Mouse (Mus musculus) midbrain, postnatal 0 days (tissue): ENCODE results near the gene Sept4. TPM values are rescaled to one million over a fixed set of nuclear protein-coding genes. Genes with fewer than 3 reads are reported as not detected.

ENCODE experiments used
- ATAC-seq: fragments of 200-750 bp; cut with Nextera tagmentation; 2 replicates; pipeline ENCODE4 v1.8.0; 2017; ENCODE audit warnings: moderate number of reproducible peaks, mild to moderate bottlenecking, moderate TSS enrichment, moderate library complexity; ENCODE audit not compliant: low FRiP score
- DNase-seq: peaks from one replicate; pipeline ENCODE4 v3.0.0-alpha.2; 2015; ENCODE audit warnings: low spot score
- H3K27ac ChIP-seq: fragments of 300-500 bp; sonication (generic); 2 replicates; pipeline ENCODE4 v1.5.1; 2014; ENCODE audit warnings: low read depth, mild to moderate bottlenecking, low read length, mixed read lengths
- H3K27me3 ChIP-seq: fragments of 300-500 bp; sonication (generic); 2 replicates; pipeline ENCODE4 v1.6.1; 2014; ENCODE audit warnings: low read length, control low read depth, mixed read lengths; ENCODE audit not compliant: insufficient read depth
- H3K36me3 ChIP-seq: fragments of 300-500 bp; sonication (generic); 2 replicates; pipeline ENCODE4 v1.6.1; 2014; ENCODE audit warnings: low read length, control low read depth, mixed read lengths; ENCODE audit not compliant: insufficient read depth
- H3K4me1 ChIP-seq: fragments of 300-500 bp; sonication (generic); 2 replicates; pipeline ENCODE4 v1.6.1; 2014; ENCODE audit warnings: mild to moderate bottlenecking, control low read depth, antibody characterized with exemption, low read length, mixed read lengths; ENCODE audit not compliant: insufficient read depth
- H3K4me2 ChIP-seq: fragments of 300-500 bp; sonication (generic); 2 replicates; pipeline ENCODE4 v1.6.1; 2014; ENCODE audit warnings: low read depth, mild to moderate bottlenecking, low read length, mixed read lengths; ENCODE audit not compliant: poor library complexity, severe bottlenecking
- H3K4me3 ChIP-seq: fragments of 300-500 bp; sonication (generic); 2 replicates; pipeline ENCODE4 v1.5.1; 2014; ENCODE audit warnings: low read depth, mild to moderate bottlenecking, low read length, moderate library complexity
- H3K9ac ChIP-seq: fragments of 300-500 bp; sonication (generic); replicated peaks from 2 replicates; pipeline ENCODE4 v1.6.1; 2014; ENCODE audit warnings: mild to moderate bottlenecking, low read length, moderate library complexity, mixed read lengths; ENCODE audit not compliant: poor library complexity, severe bottlenecking
- H3K9me3 ChIP-seq: fragments of 300-500 bp; sonication (generic); 2 replicates; pipeline ENCODE4 v1.6.1; 2016; ENCODE audit warnings: low read length, control low read depth
- CTCF ChIP-seq: IDR thresholded peaks from 2 replicates; pipeline ENCODE4 v1.5.1; 2016; ENCODE audit warnings: antibody characterized with exemption, mild to moderate bottlenecking
- WGBS: fragments of 180-500 bp; shearing (Covaris S2); extraction: QIAGEN DNeasy Blood & Tissue Kit; methylation state at CpG from one replicate; pipeline ENCODE4 v1.1.7; 2014; 5-methylcytosine and 5-hydroxymethylcytosine counted together
- polyA plus RNA-seq: library from polyadenylated mRNA; unstranded; fragments of >200 nt; fragmentation: Nextera tagmentation; extraction: Ambion mirVana; gene quantifications from 2 replicates; pipeline ENCODE4 v1.2.1, GENCODE M21; 2015
- total RNA-seq: library from RNA; depleted of rRNA; stranded (reverse); fragments of >200 nt; gene quantifications from 2 replicates; pipeline ENCODE4 v1.2.3, GENCODE M21; 2014

Sept4 gene
- total and polyA plus RNA-seq, 2 experiments from 2014 or later = 26.6 to 39.1 TPM

GRCm38 (mm10) chr11:87555106-87555703 is 13.5 kb upstream of the Sept4 start:
- DNase-seq = no peak
- no peak for ATAC-seq
- no peak for TF ChIP-seq CTCF
- H3K4me1 ChIP-seq = no peaks in the 10 kb centered on the region
- no peak overlapping the region for H3K27ac ChIP-seq
- 23% methylated on average over 2 of the region's 2 CpGs for WGBS
- no peak overlapping the region for H3K9ac ChIP-seq
- no peak overlapping the region for H3K4me3 ChIP-seq
- H3K36me3 ChIP-seq = no peaks in the 10 kb centered on the region
- H3K27me3 ChIP-seq = no peaks in the 10 kb centered on the region
- H3K9me3 ChIP-seq = no peaks in the 10 kb centered on the region
- no peak overlapping the region for H3K4me2 ChIP-seq

DNA sequence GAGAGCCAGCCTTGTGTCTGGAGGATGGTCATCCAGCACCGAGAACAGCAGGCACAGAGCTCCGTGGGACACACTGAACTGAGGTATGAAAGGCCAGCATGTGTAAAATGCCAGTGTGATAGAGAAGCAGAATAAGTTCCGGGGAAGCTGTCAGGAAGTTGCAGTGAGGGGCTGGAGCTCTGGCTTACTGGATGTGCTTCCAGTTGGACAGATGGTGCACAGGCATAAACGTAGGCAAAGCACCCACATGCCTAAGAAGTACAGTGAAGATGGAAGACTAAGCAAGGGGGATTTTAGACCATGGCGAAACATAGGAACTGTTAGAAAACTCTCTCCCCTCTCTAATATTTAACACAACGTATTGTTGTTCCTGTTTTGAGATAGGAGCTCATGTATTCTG is 7.5 kb upstream of the Sept4 start:
- Histone ChIP-seq H3K27me3 (no peaks in the 10 kb centered on the region), H3K4me2 (no peak overlapping the region), H3K4me3 (no peak overlapping the region), H3K9ac (no peak overlapping the region), H3K27ac (no peak overlapping the region), H3K4me1 (no peaks in the 10 kb centered on the region), H3K36me3 (no peaks in the 10 kb centered on the region), H3K9me3 (no peaks in the 10 kb centered on the region)
- no peak for DNase-seq
- TF ChIP-seq CTCF = no peak
- ATAC-seq = no peak
- 85% methylated on average over 6 of the region's 6 CpGs for WGBS

DNA sequence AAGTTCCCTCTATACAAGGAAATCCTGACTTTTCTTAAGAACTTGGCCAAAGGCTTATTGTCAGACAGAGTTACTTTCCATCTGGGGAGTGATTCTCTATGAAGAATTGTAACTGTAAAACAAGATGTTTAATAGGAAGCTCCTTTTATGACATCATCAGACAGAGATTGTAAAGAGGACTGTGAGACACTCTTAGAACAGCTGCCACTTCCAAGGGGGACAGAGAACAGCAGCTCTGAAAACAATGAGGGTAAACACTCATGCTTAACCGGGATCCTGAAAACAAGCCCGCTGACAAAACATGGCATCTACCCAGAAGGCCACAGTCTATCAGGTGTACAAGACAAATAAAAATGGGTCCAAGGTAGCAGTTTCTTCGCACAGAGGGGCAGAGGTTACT is 2.2 kb upstream of the Sept4 start, which contains the start of gene Gm11492:
Gm11492 (plus strand) TSS at position 153 of the 400 bp plus-strand sequence.
- H3K4me1 ChIP-seq = no peaks in the 10 kb centered on the region
- H3K9ac ChIP-seq = no peak within 1 kb of the TSS
- H3K27ac ChIP-seq = no peak within 1 kb of the TSS
- H3K36me3 ChIP-seq = no peaks in the 10 kb centered on the region
- H3K4me3 ChIP-seq = no peak within 1 kb of the TSS
- 81% methylated on average over 3 of the region's 3 CpGs for WGBS
- no peak for DNase-seq
- no peak for TF ChIP-seq CTCF
- ATAC-seq = no peak
- no peaks in the 10 kb centered on the region for H3K27me3 ChIP-seq
- no peaks in the 10 kb centered on the region for H3K9me3 ChIP-seq
- no peak within 1 kb of the TSS for H3K4me2 ChIP-seq

- no peak for TF ChIP-seq CTCF
- H3K36me3 ChIP-seq = no peaks in the 10 kb centered on the region
- no peaks in the 10 kb centered on the region for H3K27me3 ChIP-seq
- H3K4me1 ChIP-seq = no peaks in the 10 kb centered on the region
- DNase-seq = no peak
- H3K27ac ChIP-seq = no peak overlapping the region
- no peaks in the 10 kb centered on the region for H3K9me3 ChIP-seq
- H3K4me3 ChIP-seq = no peak overlapping the region
- no peak for ATAC-seq
- no peak overlapping the region for H3K4me2 ChIP-seq
- WGBS = 29% methylated on average over 5 of the region's 5 CpGs
- no peak overlapping the region for H3K9ac ChIP-seq
Measured at GRCm38 (mm10) chr11:87570743-87571142, 2.0 kb downstream of the Sept4 start.

DNA sequence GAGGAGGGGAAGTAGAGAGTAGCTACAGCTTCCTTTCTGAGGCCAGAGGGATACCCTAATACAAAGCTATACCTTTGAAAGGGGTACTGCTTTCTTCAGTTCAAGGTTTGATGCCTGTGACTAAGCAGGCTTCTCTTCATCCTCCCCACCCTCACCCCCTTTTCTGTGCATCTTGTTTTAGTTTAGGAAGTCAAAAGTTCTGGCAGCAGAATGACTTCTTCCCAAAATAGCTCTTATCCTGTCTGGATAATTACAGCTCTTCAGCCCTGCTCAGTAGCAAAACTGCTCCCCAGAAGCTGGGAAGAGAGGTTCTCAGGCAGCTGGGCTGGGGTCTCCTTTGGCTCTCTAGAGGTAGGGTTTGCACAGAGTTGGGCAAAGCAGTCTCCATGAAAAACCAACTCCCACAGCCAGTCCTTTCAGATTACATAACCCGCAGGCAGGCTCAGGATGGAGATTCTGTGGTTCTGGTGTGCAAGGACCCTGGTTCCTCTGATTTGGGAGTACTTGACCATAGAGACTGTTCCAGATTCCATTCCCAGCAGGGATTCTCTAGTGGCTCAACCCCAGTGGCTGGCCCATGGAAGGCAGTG is 2.8 kb downstream of the Sept4 start:
- Histone ChIP-seq H3K27ac (no peak overlapping the region), H3K4me3 (no peak overlapping the region), H3K4me2 (no peak overlapping the region), H3K9me3 (no peaks in the 10 kb centered on the region), H3K27me3 (no peaks in the 10 kb centered on the region), H3K9ac (no peak overlapping the region), H3K36me3 (no peaks in the 10 kb centered on the region), H3K4me1 (no peaks in the 10 kb centered on the region)
- WGBS = 93% methylated on average over 1 of the region's 1 CpGs
- DNase-seq = no peak
- no peak for ATAC-seq
- TF ChIP-seq CTCF = no peak

DNA sequence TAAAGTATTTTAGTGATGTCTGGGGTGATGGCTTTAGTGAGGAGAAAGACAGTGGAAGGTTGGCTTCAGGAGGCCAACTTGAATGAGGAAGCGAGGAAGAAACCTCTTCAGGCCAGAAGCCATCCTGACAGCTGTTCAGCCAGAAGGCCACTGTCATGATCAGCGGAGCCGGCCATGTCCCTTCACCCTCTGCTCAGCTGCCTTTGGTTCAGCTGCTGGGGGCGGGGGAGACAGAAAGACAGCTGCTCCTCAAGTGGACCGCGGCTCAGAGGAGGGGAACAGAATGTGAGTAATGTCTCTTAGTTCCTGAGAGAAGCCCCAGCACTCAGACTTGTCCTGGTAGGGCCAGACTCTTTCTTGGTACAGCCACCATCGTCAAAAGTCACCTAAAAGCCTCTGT is 5.0 kb downstream of the Sept4 start:
- TF ChIP-seq CTCF = no peak
- Histone ChIP-seq H3K27me3 (no peaks in the 10 kb centered on the region), H3K4me3 (no peak overlapping the region), H3K9ac (no peak overlapping the region), H3K27ac (no peak overlapping the region), H3K4me1 (peaks cover 2% of the 10 kb centered on the region; the same call in 1 of the 2 replicates), H3K9me3 (no peaks in the 10 kb centered on the region), H3K4me2 (no peak overlapping the region), H3K36me3 (no peaks in the 10 kb centered on the region)
- DNase-seq (peak; percentile 37), ATAC-seq (no peak)
- WGBS = 77% methylated on average over 7 of the region's 7 CpGs
